Mouse (Mus musculus): ENCODE results near the gene Rpp25l.

- TF ChIP-seq CTCF (IDR thresholded peaks at IDR 0.05; ENCODE audit: control insufficient read depth, insufficient read depth, insufficient read length) (no peak), MAX (IDR thresholded peaks at IDR 0.05) (no peak)
Measured at GRCm38 (mm10) chr4:41677006-41677629, 36.2 kb downstream of the Rpp25l start.

Data from C2C12 (cell line).